In the genomic region with DNA sequence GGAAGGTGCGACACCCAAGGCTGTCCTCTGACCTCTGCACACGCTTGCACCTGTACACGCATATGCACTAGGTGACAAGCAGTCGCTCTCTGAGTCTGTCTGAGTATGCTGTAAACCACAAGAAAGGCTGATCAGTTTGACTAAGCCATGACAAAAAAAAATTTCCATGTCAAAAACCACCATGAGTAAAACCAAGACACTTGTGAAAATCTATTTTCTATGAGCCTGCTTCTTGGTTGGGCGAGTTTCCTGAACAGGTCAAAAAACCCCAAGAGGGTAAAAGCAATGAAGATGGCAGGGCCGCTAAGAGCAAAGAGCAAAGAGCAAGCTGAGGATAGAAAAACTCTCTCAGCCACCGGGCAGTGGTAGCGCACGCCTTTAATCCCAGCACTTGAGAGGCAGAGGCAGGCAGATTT, we compare ENCODE assay signal across 29 mouse cellular contexts. TPM values are rescaled to one million over a fixed set of nuclear protein-coding genes. Genes with fewer than 3 reads are reported as not detected.
DNase-seq lines count a peak whose midpoint lies in the region; ATAC-seq and TF ChIP-seq lines count a peak whose summit lies in the region.
"Had no signal": no experiment of that assay in that cellular context is flagged by ENCODE, and none has a peak within 500 bp of the region (broad histone marks: within the 10 kb centered on the region; RNA-seq: fewer than 3 reads in every experiment).

No protein-coding gene starts in this region.

- peak overlapping the region; percentile 23; the same call in 1 of the 2 replicates for H3K27ac ChIP-seq in layer of hippocampus, adult 2 months
- H3K27ac ChIP-seq: forebrain, embryonic 13.5 days; hindbrain, embryonic 10.5 days; hindbrain, postnatal 0 days; kidney, embryonic 15.5 days; limb, embryonic 15.5 days; liver, embryonic 15.5 days; macrophage; midbrain, embryonic 12.5 days had no signal

- intact Hi-C loops in heart, postnatal 10 days (cut with DNase I), result no loop called here

- ATAC-seq in CD4-positive, CD25-positive, alpha-beta regulatory T cell, adult 4 months, result peak; percentile 87
- ATAC-seq in megakaryocyte, adult 5-6 weeks (ENCODE audit: poor library complexity, severe bottlenecking), result peak; percentile 13; the same call in 1 of the 2 replicates
- ATAC-seq: forebrain, embryonic 13.5 days; hindbrain, postnatal 0 days had no signal

- TF ChIP-seq CTCF in layer of hippocampus, adult 2 months (conservative IDR thresholded peaks at IDR 0.05), result no peak

- no peak for DNase-seq in layer of hippocampus, adult 2 months (ENCODE audit: low spot score in 2 of 2)
- DNase-seq in layer of hippocampus, postnatal 10 days (ENCODE audit: low spot score in 2 of 2), result no peak
- peak; percentile 35 for DNase-seq in 416B (ENCODE audit: low read depth)
- no peak for DNase-seq in ovary, adult 18-20 months (ENCODE audit: low spot score)
- DNase-seq in adrenal gland, adult 8-10 months, result no peak
- no peak for DNase-seq in heart, postnatal 10 days
- DNase-seq: cerebellum, adult 2 months; heart, adult 18-20 months; layer of hippocampus, postnatal 36 days; right cerebral cortex, postnatal 25 days had no signal

- H3K4me3 ChIP-seq in layer of hippocampus, adult 2 months, result no peak overlapping the region
- H3K4me3 ChIP-seq: forebrain, embryonic 13.5 days; hindbrain, embryonic 10.5 days; kidney, embryonic 15.5 days; limb, embryonic 15.5 days; liver, embryonic 15.5 days; midbrain, embryonic 12.5 days had no signal

RNA-seq across cellular contexts. Expression of gene Adap1, which starts 21.8 kb away (rescaled TPM):
- 100 to 1,000 TPM; 162 to 171 TPM for total RNA-seq in layer of hippocampus, adult 2 months (2021)
- 100 to 1,000 TPM; 255 to 270 TPM for total RNA-seq in layer of hippocampus, postnatal 10 days (2021)
- 1 to 10 TPM; 4.8 to 6.0 TPM for polyA plus RNA-seq in CD4-positive, CD25-positive, alpha-beta regulatory T cell, adult 4 months (2017; shearing (Covaris generic))
- total RNA-seq in megakaryocyte, adult 5-6 weeks (2015), result 42.5 and 43.9 TPM in 2 replicates
- 56.9 and 61.1 TPM in 2 replicates for total RNA-seq in megakaryocyte, adult 5-6 weeks (2017)
- 1 to 10 TPM; 2.5 to 7.0 (median 3.9) TPM for total RNA-seq in adrenal gland, adult 8-10 months (2022)
- 1 to 10 TPM; 1.6 to 1.8 TPM for total RNA-seq in heart, postnatal 10 days (2021)

RNA-seq across cellular contexts. Expression of gene Cox19, which starts 47.6 kb away (rescaled TPM):
- 10 to 100 TPM; 74.3 to 76.8 TPM for total RNA-seq in layer of hippocampus, adult 2 months (2021)
- total RNA-seq in layer of hippocampus, postnatal 10 days (2021), result 10 to 100 TPM; 74.9 to 79.5 TPM
- polyA plus RNA-seq in CD4-positive, CD25-positive, alpha-beta regulatory T cell, adult 4 months (2017; shearing (Covaris generic)), result 10 to 100 TPM; 49.9 to 52.2 TPM
- 35.6 and 42.6 TPM in 2 replicates for total RNA-seq in megakaryocyte, adult 5-6 weeks (2015)
- total RNA-seq in megakaryocyte, adult 5-6 weeks (2017), result 20.0 and 24.6 TPM in 2 replicates
- 10 to 100 TPM; 59.6 to 79.9 (median 66.5) TPM for total RNA-seq in adrenal gland, adult 8-10 months (2022)
- total RNA-seq in heart, postnatal 10 days (2021), result 10 to 100 TPM; 88.8 to 96.4 TPM

RNA-seq across cellular contexts. Expression of gene Cyp2w1, which starts 48.8 kb away (rescaled TPM):
- not detected for total RNA-seq in layer of hippocampus, adult 2 months (2021)
- total RNA-seq in layer of hippocampus, postnatal 10 days (2021), result not detected
- not detected for polyA plus RNA-seq in CD4-positive, CD25-positive, alpha-beta regulatory T cell, adult 4 months (2017; shearing (Covaris generic))
- total RNA-seq in megakaryocyte, adult 5-6 weeks (2015), result not detected in 2 replicates
- total RNA-seq in megakaryocyte, adult 5-6 weeks (2017), result not detected in 2 replicates
- not detected for total RNA-seq in adrenal gland, adult 8-10 months (2022)
- total RNA-seq in heart, postnatal 10 days (2021), result not detected
- total RNA-seq: adrenal gland, postnatal 4 days; common myeloid progenitor, adult 5-6 weeks; G1E; gastrocnemius, adult 8-10 months; heart, adult 18-20 months; hindbrain, postnatal 0 days; layer of hippocampus, postnatal 36 days; left cerebral cortex, postnatal 25 days had no signal
- polyA plus RNA-seq: C2C12; cerebellum, adult 2 months; forebrain, embryonic 13.5 days; frontal cortex, adult 2 months; G1E; heart, embryonic 14.5 days; hindbrain, embryonic 10.5 days; hindbrain, postnatal 0 days; liver, embryonic 15.5 days; macrophage; neural tube, embryonic 14.5 days had no signal

RNA-seq across cellular contexts. Expression of gene Get4, which starts 51.5 kb away (rescaled TPM):
- 10 to 100 TPM; 52.5 to 53.8 TPM for total RNA-seq in layer of hippocampus, adult 2 months (2021)
- total RNA-seq in layer of hippocampus, postnatal 10 days (2021), result 10 to 100 TPM; 51.7 to 60.2 TPM
- polyA plus RNA-seq in CD4-positive, CD25-positive, alpha-beta regulatory T cell, adult 4 months (2017; shearing (Covaris generic)), result 10 to 100 TPM; 12.5 to 12.6 TPM
- 21.6 and 23.0 TPM in 2 replicates for total RNA-seq in megakaryocyte, adult 5-6 weeks (2015)
- total RNA-seq in megakaryocyte, adult 5-6 weeks (2017), result 18.5 and 23.1 TPM in 2 replicates
- 100 to 1,000 TPM in 2 of 4 experiments, 10 to 100 TPM in 2; 96.6 to 112 (median 101) TPM for total RNA-seq in adrenal gland, adult 8-10 months (2022)
- total RNA-seq in heart, postnatal 10 days (2021), result 10 to 100 TPM; 57.6 to 59.4 TPM

Comparison
In these comparisons a context has a peak if more than half of its experiments do, and no peak if none do; other contexts are left out.
1. RNA of gene Adap1, which starts 21.8 kb away (total RNA-seq): 255 to 270 TPM in layer of hippocampus, postnatal 10 days, 162 to 171 TPM in layer of hippocampus, adult 2 months and 42.5 to 61.1 TPM in megakaryocyte, adult 5-6 weeks; 2.5 to 7.0 TPM in adrenal gland, adult 8-10 months and 1.6 to 1.8 TPM in heart, postnatal 10 days; every median in the first group is over 4 times any median in the second.